Mouse (Mus musculus) ovary, adult 18-20 months (tissue): ENCODE measurements around the gene Raph1.
"Not testable (repeated sequence)": the region's sequence is repeated elsewhere in the genome, so short reads cannot be mapped to it uniquely, and the experiment has no call there.

Source experiments
- DNase-seq: peaks from one replicate; pipeline ENCODE4 v3.0.0; 2022; ENCODE audit warnings: low spot score, mixed read lengths

Gene Raph1

GRCm38 (mm10) chr1:60565270-60565920 is 1.5 kb downstream of the Raph1 start:
- no peak for DNase-seq

GRCm38 (mm10) chr1:60564691-60565090 is 2.2 kb downstream of the Raph1 start:
- no peak for DNase-seq

- no peak for DNase-seq
These were observed 3.9 kb downstream of the Raph1 start for GRCm38 (mm10) chr1:60563021-60563420.

DNA sequence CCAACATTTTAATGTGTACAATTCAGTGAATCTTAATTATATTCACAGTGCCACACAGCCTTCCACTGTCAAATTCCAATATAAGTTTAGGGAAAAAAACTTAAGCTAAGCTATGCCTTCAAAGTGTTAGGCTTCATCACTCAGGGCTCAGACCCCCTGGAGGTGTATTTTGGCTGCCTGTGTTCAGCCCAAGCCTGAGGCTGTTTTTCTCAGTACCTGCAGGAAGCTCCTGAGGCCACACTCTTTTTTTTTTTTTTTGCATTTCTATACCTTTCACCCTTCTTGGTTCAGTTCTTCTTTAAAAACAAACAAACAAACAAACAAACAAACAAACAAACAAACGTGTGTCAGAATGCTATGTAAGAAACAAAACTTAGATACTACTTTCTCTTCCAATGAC is 23.2 kb downstream of the Raph1 start:
- no peak for DNase-seq

- no peak for DNase-seq
These were observed 27.6 kb downstream of the Raph1 start for GRCm38 (mm10) chr1:60539272-60539671.

- DNase-seq: no peak
These were observed 32.0 kb downstream of the Raph1 start for GRCm38 (mm10) chr1:60534932-60535331.

GRCm38 (mm10) chr1:60530636-60531035 is 36.3 kb downstream of the Raph1 start:
- no peak for DNase-seq

- DNase-seq: no peak
These were observed 36.8 kb downstream of the Raph1 start for GRCm38 (mm10) chr1:60530107-60530506.

- no peak for DNase-seq
These were observed 56.3 kb downstream of the Raph1 start for GRCm38 (mm10) chr1:60510584-60510983.

DNA sequence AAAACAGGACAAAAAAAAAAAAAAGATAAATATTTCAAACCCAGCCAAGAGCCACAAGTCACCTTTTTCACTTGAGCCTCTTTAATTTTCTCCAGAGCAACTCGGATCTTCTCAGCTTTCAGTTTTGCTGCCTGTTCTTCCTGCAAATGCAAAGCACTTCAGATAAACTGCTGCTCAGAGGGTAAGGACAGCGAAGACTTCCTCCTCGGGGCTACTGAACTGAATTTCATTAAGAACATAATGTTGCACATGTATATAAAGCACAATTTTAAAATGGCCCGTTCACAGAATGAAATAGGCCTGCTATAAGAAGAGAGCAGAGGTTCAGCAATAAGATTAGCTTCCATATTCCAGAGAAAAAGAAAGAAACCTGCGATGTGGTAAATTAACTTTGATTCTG is 63.4 kb downstream of the Raph1 start:
- no peak for DNase-seq

DNA sequence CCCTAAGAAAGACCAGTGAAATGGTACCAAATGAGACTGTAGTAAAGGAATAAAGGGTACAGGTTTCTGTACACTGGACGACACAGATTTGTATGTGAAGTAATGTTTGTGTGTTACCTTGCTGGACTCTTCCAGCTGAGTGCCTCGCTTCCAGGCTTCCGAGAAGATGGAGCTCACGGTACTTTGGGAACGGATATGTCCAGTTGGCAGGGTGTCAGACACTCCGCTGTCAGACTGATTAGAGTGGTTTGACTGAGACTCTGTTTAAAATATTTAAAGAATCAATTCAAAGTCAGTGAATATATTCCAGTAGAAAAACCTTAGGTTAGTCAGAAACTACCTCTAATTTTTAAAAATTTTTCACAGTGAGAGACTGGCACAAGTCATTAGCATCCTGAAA is 73.5 kb downstream of the Raph1 start:
- DNase-seq: no peak

- DNase-seq: no peak
These were observed 74.5 kb downstream of the Raph1 start for GRCm38 (mm10) chr1:60492404-60492803.

DNA sequence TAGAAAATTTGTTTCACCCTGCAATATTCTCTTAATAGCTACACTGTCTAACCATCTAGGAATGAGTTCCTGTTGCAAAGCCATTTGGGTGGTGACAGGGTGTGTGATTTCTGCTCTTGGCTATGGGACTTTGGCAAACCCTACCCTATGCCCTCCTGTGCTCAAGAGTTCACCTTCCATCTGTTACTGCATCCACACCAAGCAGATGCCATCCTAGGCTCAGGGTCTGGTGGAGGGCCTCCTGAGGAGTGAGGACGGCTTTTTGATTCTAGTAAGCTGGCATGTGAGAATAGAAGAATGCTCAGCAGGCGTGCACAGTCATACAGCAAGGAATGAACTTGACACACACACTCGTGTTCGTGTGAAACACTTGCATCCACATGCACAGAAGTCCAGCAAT is 76.4 kb downstream of the Raph1 start:
- no peak for DNase-seq

DNA sequence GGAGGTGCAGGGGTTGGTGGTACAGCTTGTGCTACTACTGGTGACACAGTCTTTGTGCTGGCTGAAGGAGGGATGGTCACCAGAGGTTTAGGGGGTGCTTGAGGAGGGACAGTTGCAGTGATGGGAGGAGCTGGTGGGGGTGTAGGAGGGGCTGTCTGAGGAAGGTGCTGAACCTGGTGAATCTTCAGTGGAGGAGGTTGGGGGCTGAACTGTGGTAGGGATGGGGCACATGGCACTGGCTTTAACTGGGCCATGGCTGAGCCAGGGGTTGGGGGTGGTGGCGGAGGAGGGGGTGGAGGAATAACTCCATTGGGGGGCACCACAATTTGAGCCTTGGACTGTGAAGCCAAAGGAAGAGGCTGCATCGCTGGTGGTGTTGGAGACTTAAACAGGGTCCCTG is 77.2 kb downstream of the Raph1 start:
- no peak for DNase-seq

GRCm38 (mm10) chr1:60488635-60489034 is 78.3 kb downstream of the Raph1 start:
- DNase-seq: no peak

- no peak for DNase-seq
These were observed 81.3 kb downstream of the Raph1 start for GRCm38 (mm10) chr1:60485649-60486048.

DNA sequence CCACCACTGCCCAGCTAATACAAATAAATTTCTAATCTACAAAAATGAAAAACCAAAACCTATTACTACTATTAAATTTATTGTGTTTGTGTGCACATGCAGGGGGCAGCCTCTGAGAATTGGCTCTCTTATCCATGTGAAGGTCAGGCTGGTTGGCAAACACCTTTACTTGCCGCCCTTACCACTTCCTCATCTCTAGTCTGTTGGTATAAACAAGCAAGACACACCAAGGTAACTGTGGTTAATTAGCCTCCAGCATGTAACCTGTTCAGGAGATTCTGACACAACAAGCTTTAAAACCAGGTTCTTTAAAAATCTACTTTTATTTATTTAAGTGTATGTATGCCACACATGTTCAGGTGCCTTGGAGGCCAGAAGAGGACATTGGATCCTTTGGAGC is 84.0 kb downstream of the Raph1 start:
- DNase-seq: no peak

GRCm38 (mm10) chr1:60481561-60481960 is 85.3 kb downstream of the Raph1 start:
- DNase-seq: no peak

DNA sequence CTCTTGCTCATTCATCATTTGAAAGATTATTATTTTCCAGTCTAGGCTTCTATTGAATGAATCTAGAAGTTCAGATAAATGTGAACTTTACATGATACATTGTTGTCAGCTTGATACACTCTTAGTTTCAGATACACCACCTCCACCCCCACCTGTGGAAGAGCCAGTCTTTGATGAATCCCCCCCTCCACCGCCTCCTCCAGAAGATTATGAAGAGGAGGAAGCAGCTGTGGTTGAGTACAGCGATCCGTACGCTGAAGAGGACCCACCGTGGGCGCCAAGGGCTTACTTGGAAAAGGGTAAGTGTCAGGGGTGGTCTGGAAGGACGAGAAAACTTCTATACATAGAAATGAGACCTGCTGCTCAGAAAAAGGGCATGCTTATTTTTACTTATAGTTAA is 96.4 kb downstream of the Raph1 start:
- DNase-seq: no peak

GRCm38 (mm10) chr1:60469491-60469890 is 97.4 kb downstream of the Raph1 start:
- no peak for DNase-seq

GRCm38 (mm10) chr1:60460623-60461022 is 106.3 kb downstream of the Raph1 start:
- no peak for DNase-seq

- DNase-seq: no peak
These were observed 117.0 kb downstream of the Raph1 start for GRCm38 (mm10) chr1:60449896-60450295.

- no peak for DNase-seq
These were observed 119.8 kb downstream of the Raph1 start for GRCm38 (mm10) chr1:60447067-60447466.

DNA sequence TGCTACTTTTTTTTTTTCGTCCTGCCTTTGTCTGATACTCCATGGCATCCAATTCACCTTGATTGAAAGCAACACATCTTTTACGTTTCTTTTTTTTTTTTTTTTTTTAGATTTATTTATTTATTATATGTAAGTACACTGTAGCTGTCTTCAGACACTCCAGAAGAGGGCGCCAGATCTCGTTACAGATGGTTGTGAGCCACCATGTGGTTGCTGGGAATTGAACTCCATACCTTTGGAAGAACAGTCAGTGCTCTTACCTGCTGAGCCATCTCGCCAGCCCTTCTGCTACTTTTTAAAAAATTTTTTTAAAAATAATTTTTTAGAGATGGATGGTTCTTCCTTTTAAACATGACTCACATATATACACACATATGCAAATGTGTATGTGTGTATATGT is 125.5 kb downstream of the Raph1 start:
- DNase-seq: not testable (repeated sequence)

GRCm38 (mm10) chr1:60432497-60432896 is 134.4 kb downstream of the Raph1 start:
- no peak for DNase-seq
